Mouse (Mus musculus): ENCODE measurements at regions not wholly inside any gene's neighbourhood (a gene's known extent, or its start where the extent isn't known, plus 50 kb on each side); places are given as distances from the start of the nearest gene placed in this dataset.

DNA sequence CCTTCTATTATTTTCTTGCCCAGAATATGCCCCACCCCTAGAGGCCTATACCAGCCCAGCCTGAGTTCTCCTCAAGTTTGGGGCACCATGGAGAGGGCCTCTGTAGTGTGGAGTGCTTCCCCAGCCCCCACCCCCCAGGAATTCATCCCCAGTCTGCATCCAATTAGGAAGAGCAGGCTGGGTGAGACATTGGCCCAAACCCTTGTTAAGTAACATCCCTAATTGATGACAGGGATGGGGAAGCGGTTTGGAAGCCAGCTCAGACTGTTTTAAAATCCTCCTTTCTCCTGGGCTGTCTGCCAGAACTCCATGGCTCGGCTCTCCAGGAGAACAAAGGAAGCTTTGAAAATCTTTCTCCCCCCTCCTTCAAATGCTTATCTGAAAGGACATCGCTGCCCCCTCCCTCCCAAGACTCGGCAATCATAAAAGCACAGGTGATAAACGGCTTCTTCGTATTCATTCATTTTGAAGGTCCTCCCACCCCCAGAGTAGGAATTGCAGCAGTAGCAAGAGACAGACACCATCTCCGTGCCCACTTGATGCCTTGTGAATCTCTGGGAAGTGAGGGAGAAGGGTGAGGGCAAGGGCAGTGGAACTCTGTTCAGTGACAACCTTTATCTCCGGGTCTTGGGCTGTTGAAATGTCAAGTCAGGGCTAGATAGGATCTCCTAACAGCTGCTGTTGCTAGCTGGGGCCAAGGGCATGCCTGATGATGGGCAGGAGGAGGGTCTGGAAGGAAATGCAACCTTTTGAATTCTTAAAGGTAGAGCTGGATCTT, 280.3 kb upstream of the 4931429L15Rik start:
- Histone ChIP-seq H3K36me3 (no peaks in the 10 kb centered on the region), H3K9me3 (no peaks in the 10 kb centered on the region), H3K4me3 (no peak overlapping the region), H3K4me1 (replicated peaks) (peaks cover 36% of the 10 kb centered on the region), H3K27me3 (no peaks in the 10 kb centered on the region), H3K27ac (replicated peaks) (peak overlapping the region; percentile 15; the same call in 1 of the 2 replicates), H3K4me2 (0 out of 2 replicates have a peak overlapping the region, but pooled peaks have one; percentile 4), H3K9ac (no peak overlapping the region)
- WGBS = 22% methylated on average over 8 of the region's 8 CpGs
- peak; percentile 78 for ATAC-seq (ENCODE audit: low FRiP score, low read depth)

DNA sequence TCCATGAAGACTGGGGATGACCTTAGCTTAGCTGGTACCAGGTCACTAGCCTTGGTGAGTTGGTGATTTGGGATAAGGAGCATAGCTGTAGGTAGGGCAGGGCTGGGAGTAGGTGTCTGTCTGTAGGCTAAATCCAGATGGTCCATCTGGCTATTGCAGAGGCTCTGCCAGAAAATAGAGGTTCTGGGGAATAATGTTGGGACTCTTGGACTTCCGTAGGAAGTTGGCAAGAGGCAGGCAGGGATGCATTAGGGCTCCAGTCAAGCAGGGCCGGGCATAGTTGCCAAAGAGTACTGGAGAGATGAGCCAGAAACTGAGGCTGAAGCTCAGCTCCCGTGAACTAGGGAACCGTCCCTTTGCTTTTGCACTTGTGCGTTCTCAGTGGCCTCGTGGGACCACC, 278.7 kb upstream of the 4931429L15Rik start:
- H3K27ac ChIP-seq (replicated peaks) = no peak overlapping the region
- H3K9me3 ChIP-seq = no peaks in the 10 kb centered on the region
- no peak overlapping the region for H3K4me2 ChIP-seq
- H3K9ac ChIP-seq = no peak overlapping the region
- no peaks in the 10 kb centered on the region for H3K36me3 ChIP-seq
- no peak for ATAC-seq (ENCODE audit: low FRiP score, low read depth)
- 86% methylated on average over 6 of the region's 6 CpGs for WGBS
- H3K4me1 ChIP-seq (replicated peaks) = peaks cover 34% of the 10 kb centered on the region
- no peak overlapping the region for H3K4me3 ChIP-seq
- H3K27me3 ChIP-seq = no peaks in the 10 kb centered on the region

DNA sequence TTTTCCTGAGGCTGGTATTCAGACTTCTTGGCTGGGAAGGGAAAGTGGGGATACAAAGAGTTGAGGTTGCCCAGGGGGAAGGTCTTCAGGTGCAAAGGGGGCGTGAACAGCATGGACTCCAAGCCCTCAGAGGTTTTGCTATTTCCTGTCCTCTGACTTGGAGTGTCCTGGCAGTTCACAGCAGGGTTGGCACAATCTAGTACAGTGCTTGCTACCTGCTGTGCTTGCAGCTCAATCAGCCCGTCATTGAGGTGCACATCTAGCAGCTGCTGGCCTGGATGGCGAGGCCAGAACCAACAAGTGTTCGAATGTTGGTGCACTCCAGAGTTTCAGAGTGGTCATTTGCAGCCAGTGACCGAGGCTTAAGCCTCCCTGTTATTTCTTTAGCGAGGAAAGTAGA, 273.7 kb upstream of the 4931429L15Rik start:
- Histone ChIP-seq H3K27ac (replicated peaks) (no peak overlapping the region), H3K36me3 (no peaks in the 10 kb centered on the region), H3K4me1 (replicated peaks) (no peaks in the 10 kb centered on the region), H3K27me3 (0 out of 2 replicates have a peak, but pooled peaks cover 4% of the 10 kb centered on the region), H3K9ac (no peak overlapping the region), H3K4me2 (no peak overlapping the region), H3K9me3 (no peaks in the 10 kb centered on the region), H3K4me3 (no peak overlapping the region)
- WGBS = 75% methylated on average over 6 of the region's 6 CpGs
- ATAC-seq (ENCODE audit: low FRiP score, low read depth) = no peak

GRCm38 (mm10) chr9:46592908-46593307, 273.1 kb upstream of the 4931429L15Rik start:
- Histone ChIP-seq H3K27ac (replicated peaks) (no peak overlapping the region), H3K36me3 (no peaks in the 10 kb centered on the region), H3K9me3 (no peaks in the 10 kb centered on the region), H3K4me3 (no peak overlapping the region), H3K4me1 (replicated peaks) (no peaks in the 10 kb centered on the region), H3K9ac (no peak overlapping the region), H3K4me2 (no peak overlapping the region), H3K27me3 (0 out of 2 replicates have a peak, but pooled peaks cover 4% of the 10 kb centered on the region)
- WGBS = 73% methylated on average over 7 of the region's 7 CpGs
- ATAC-seq (ENCODE audit: low FRiP score, low read depth) = peak; percentile 63

GRCm38 (mm10) chr9:46586818-46587217, 267.0 kb upstream of the 4931429L15Rik start:
- Histone ChIP-seq H3K36me3 (no peaks in the 10 kb centered on the region), H3K4me3 (no peak overlapping the region), H3K4me1 (replicated peaks) (no peaks in the 10 kb centered on the region), H3K27ac (replicated peaks) (no peak overlapping the region), H3K27me3 (0 out of 2 replicates have a peak, but pooled peaks cover 4% of the 10 kb centered on the region), H3K4me2 (no peak overlapping the region), H3K9ac (no peak overlapping the region), H3K9me3 (no peaks in the 10 kb centered on the region)
- no peak for ATAC-seq (ENCODE audit: low FRiP score, low read depth)
- WGBS = 83% methylated on average over 8 of the region's 8 CpGs

DNA sequence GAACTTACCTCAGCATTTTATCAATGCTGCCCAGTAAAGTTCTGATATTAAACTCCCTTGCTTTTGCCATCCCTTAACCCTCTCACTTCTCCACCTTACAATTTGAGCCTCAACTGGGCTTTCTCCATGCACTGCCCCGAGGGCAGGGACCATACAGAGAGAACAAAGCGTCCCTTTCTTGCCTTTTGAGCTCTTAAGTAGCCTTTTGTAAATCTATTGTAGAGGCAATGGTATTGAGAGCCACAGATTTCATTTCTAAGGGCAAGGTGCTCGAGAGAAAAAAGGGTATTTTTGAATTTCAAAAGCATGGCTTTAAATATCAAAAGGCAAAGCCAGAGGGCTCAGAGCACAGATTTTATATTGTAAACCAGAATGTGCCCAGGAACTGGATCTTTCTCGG, 262.1 kb upstream of the 4931429L15Rik start:
- no peak overlapping the region for H3K4me2 ChIP-seq
- H3K4me1 ChIP-seq (replicated peaks) = no peaks in the 10 kb centered on the region
- H3K27me3 ChIP-seq = no peaks in the 10 kb centered on the region
- H3K27ac ChIP-seq (replicated peaks) = no peak overlapping the region
- H3K9me3 ChIP-seq = no peaks in the 10 kb centered on the region
- H3K4me3 ChIP-seq = no peak overlapping the region
- WGBS = 16% methylated on average over 4 of the region's 4 CpGs
- no peak for ATAC-seq (ENCODE audit: low FRiP score, low read depth)
- H3K9ac ChIP-seq = no peak overlapping the region
- no peaks in the 10 kb centered on the region for H3K36me3 ChIP-seq

DNA sequence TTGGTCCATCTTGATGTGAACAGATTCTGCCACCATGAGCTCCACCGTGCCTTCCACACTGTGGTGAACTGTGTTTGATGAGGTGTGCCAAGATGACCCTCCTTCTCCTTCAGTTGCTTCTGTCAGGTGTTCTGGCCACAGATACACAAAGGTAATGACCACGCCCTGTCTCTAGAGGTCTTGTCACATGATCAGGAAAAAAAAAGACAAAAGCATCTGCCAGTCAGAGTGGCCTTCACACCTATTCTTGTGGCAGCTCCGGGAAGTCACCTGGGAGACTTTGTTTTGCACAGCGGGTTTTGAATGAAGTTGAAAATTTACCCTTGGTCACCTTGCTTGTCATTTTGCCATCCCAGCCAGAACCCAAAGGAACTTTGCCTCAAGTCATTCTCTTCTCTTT, 242.5 kb upstream of the 4931429L15Rik start:
- WGBS = 92% methylated on average over 4 of the region's 4 CpGs

DNA sequence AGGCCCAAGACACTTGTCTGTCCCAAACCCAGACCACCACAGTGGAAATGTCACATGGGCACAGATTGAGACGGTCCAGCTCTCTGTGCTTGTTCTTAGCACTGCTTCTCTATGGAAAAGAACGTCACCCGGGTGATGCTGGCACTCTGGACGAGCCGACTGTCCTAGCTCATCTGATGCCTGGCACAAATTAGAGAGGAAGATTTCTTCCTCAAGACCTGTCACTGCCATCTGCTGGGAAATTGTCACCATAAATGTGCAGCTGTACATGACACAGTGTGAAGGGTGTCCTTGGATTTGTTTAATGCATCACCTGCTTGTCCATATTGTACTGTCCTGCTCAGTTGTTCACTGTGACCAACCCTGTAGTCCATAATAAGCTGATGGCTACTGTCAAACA, 238.7 kb upstream of the 4931429L15Rik start:
- ATAC-seq (ENCODE audit: low FRiP score, low read depth) = no peak
- 67% methylated on average over 5 of the region's 5 CpGs for WGBS
- Histone ChIP-seq H3K4me3 (no peak overlapping the region), H3K36me3 (no peaks in the 10 kb centered on the region), H3K27ac (replicated peaks) (no peak overlapping the region), H3K9me3 (no peaks in the 10 kb centered on the region), H3K27me3 (no peaks in the 10 kb centered on the region), H3K4me2 (no peak overlapping the region), H3K9ac (no peak overlapping the region), H3K4me1 (replicated peaks) (peaks cover 9% of the 10 kb centered on the region; the same call in 1 of the 2 replicates)

More for the DNA sequence above, 242.5 kb upstream of the 4931429L15Rik start:
- no peaks in the 10 kb centered on the region for H3K4me1 ChIP-seq (replicated peaks)
- no peaks in the 10 kb centered on the region for H3K36me3 ChIP-seq
- no peak overlapping the region for H3K27ac ChIP-seq (replicated peaks)
- H3K4me2 ChIP-seq = no peak overlapping the region
- ATAC-seq (ENCODE audit: low FRiP score, low read depth) = no peak
- no peak overlapping the region for H3K4me3 ChIP-seq
- H3K27me3 ChIP-seq = no peaks in the 10 kb centered on the region
- no peaks in the 10 kb centered on the region for H3K9me3 ChIP-seq
- H3K9ac ChIP-seq = no peak overlapping the region

DNA sequence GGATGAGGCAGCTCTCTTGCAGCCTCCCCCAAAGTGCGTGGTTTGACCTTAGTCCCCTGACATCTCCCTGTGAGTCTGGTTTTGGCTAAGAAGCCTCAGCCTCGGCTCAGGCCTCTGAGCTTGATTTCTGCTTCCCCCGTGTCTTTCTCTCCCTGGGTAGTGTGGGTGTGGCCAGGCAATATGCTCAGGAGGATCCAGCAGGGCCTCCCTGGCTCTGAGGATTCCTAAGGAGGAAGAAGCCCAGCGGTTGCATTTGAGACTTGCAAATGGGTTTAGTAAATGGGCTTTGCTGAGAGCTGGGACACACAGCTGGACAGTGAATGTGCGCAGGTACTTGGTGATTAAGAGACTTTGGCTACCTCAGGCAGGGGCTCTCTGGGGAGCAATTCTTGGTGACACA, 238.0 kb upstream of the 4931429L15Rik start:
- no peak overlapping the region for H3K4me3 ChIP-seq
- no peak overlapping the region for H3K4me2 ChIP-seq
- H3K4me1 ChIP-seq (replicated peaks) = peaks cover 12% of the 10 kb centered on the region; the same call in 1 of the 2 replicates
- H3K9ac ChIP-seq = no peak overlapping the region
- H3K9me3 ChIP-seq = no peaks in the 10 kb centered on the region
- no peak for ATAC-seq (ENCODE audit: low FRiP score, low read depth)
- no peak overlapping the region for H3K27ac ChIP-seq (replicated peaks)
- no peaks in the 10 kb centered on the region for H3K36me3 ChIP-seq
- WGBS = 33% methylated on average over 5 of the region's 5 CpGs
- no peaks in the 10 kb centered on the region for H3K27me3 ChIP-seq

DNA sequence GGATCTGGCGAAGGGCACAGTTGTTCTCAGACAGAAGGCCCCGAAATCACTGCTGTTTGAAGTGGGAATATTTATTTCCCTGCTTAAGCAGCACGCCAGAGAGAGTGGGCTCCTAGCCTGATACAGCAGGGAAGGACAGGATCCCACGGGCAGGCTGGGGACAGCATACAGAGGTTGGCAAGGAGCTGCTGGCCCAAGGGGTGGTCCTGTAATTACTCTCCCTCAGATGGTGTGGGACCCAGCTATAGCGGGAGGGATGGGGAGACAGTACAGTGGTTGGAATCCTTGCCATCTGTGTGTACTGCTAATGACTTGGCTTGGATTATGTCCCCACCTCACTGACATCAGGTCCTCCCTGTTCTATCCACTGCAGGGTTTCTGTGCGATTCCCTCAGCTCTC, 235.4 kb upstream of the 4931429L15Rik start:
- H3K27ac ChIP-seq (replicated peaks) = no peak overlapping the region
- no peak overlapping the region for H3K4me3 ChIP-seq
- H3K36me3 ChIP-seq = no peaks in the 10 kb centered on the region
- ATAC-seq (ENCODE audit: low FRiP score, low read depth) = no peak
- no peak overlapping the region for H3K4me2 ChIP-seq
- 27% methylated on average over 6 of the region's 6 CpGs for WGBS
- no peak overlapping the region for H3K9ac ChIP-seq
- no peaks in the 10 kb centered on the region for H3K27me3 ChIP-seq
- H3K4me1 ChIP-seq (replicated peaks) = peaks cover 12% of the 10 kb centered on the region; the same call in 1 of the 2 replicates
- H3K9me3 ChIP-seq = no peaks in the 10 kb centered on the region

- Histone ChIP-seq H3K4me3 (no peak overlapping the region), H3K4me1 (replicated peaks) (peaks cover 12% of the 10 kb centered on the region; the same call in 1 of the 2 replicates), H3K4me2 (no peak overlapping the region), H3K36me3 (no peaks in the 10 kb centered on the region), H3K9ac (no peak overlapping the region), H3K27ac (replicated peaks) (no peak overlapping the region), H3K9me3 (no peaks in the 10 kb centered on the region), H3K27me3 (no peaks in the 10 kb centered on the region)
- ATAC-seq (ENCODE audit: low FRiP score, low read depth) = no peak
- 47% methylated on average over 6 of the region's 6 CpGs for WGBS
These were observed 234.9 kb upstream of the 4931429L15Rik start for GRCm38 (mm10) chr9:46554586-46555152.

DNA sequence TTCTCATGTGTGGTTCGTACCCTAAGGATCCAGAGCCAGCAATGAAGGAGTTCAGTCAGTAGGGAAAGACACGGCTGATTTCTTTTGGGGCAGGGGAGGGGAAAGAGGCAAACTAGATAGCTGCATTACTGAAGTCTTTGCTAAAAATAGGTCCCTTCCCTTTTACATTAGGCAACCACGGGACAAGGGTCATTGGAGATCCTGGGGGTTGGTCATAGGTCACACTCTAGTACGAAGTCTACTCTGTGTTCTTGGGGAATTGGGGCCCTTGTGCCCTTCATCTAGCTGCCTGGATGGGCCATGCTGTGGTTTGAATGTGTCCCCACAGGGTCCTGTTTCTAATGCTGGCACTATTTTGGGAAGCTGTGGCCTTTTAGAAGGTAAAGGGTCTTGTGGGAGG, 229.6 kb upstream of the 4931429L15Rik start:
- WGBS = 81% methylated on average over 4 of the region's 4 CpGs
- no peak overlapping the region for H3K4me2 ChIP-seq
- no peaks in the 10 kb centered on the region for H3K27me3 ChIP-seq
- H3K9ac ChIP-seq = no peak overlapping the region
- H3K9me3 ChIP-seq = no peaks in the 10 kb centered on the region
- no peak overlapping the region for H3K27ac ChIP-seq (replicated peaks)
- H3K36me3 ChIP-seq = no peaks in the 10 kb centered on the region
- ATAC-seq (ENCODE audit: low FRiP score, low read depth) = no peak
- H3K4me1 ChIP-seq (replicated peaks) = 0 out of 2 replicates have a peak, but pooled peaks cover 5% of the 10 kb centered on the region
- no peak overlapping the region for H3K4me3 ChIP-seq
